Mouse (Mus musculus) forebrain, postnatal 0 days (tissue): Measurements from ENCODE around the gene Rab22a. TPM values are rescaled to one million over a fixed set of nuclear protein-coding genes. Genes with fewer than 3 reads are reported as not detected.

ENCODE experiments used
- ATAC-seq: fragments of 200-750 bp; cut with Nextera tagmentation; 2 replicates; pipeline ENCODE4 v1.8.0; 2017; ENCODE audit warnings: mild to moderate bottlenecking, moderate library complexity
- DNase-seq: peaks from one replicate; pipeline ENCODE4 v3.0.0-alpha.2; 2015
- H3K27ac ChIP-seq: fragments of 300-500 bp; sonication (generic); 2 replicates; pipeline ENCODE4 v1.5.1; 2014; ENCODE audit warnings: low read depth, mild to moderate bottlenecking, antibody characterized with exemption, low read length, moderate library complexity, mixed read lengths
- H3K27me3 ChIP-seq: fragments of 300-500 bp; sonication (generic); 2 replicates; pipeline ENCODE4 v1.6.1; 2014; ENCODE audit warnings: mild to moderate bottlenecking, low read length, mixed read lengths; ENCODE audit not compliant: insufficient read depth
- H3K36me3 ChIP-seq: fragments of 300-500 bp; sonication (generic); 2 replicates; pipeline ENCODE4 v1.6.1; 2014; ENCODE audit warnings: mild to moderate bottlenecking, moderate library complexity; ENCODE audit not compliant: insufficient read depth
- H3K4me1 ChIP-seq: fragments of 300-500 bp; sonication (generic); 2 replicates; pipeline ENCODE4 v1.6.1; 2014; ENCODE audit warnings: antibody characterized with exemption; ENCODE audit not compliant: insufficient read depth
- H3K4me2 ChIP-seq: fragments of 300-500 bp; sonication (generic); 2 replicates; pipeline ENCODE4 v1.6.1; 2014; ENCODE audit warnings: low read depth, mild to moderate bottlenecking, moderate library complexity
- H3K4me3 ChIP-seq: fragments of 300-500 bp; sonication (generic); 2 replicates; pipeline ENCODE4 v1.5.1; 2014; ENCODE audit warnings: low read depth, low read length, mixed read lengths
- H3K9ac ChIP-seq: fragments of 300-500 bp; sonication (generic); 2 replicates; pipeline ENCODE4 v1.6.1; 2014; ENCODE audit warnings: mild to moderate bottlenecking
- H3K9me3 ChIP-seq: fragments of 300-500 bp; sonication (generic); 2 replicates; pipeline ENCODE4 v1.6.1; 2016; ENCODE audit warnings: low read length
- CTCF ChIP-seq: sonication (generic); IDR thresholded peaks from 2 replicates; pipeline ENCODE4 v1.5.1; 2016; ENCODE audit warnings: antibody characterized with exemption, control low read depth, low read depth
- WGBS: fragments of 180-500 bp; shearing (Covaris S2); extraction: QIAGEN DNeasy Blood & Tissue Kit; methylation state at CpG from one replicate; pipeline ENCODE4 v1.1.7; 2014; 5-methylcytosine and 5-hydroxymethylcytosine counted together
- polyA plus RNA-seq: library from polyadenylated mRNA; unstranded; fragments of >200 nt; fragmentation: Nextera tagmentation; extraction: Ambion mirVana; gene quantifications from 2 replicates; pipeline ENCODE4 v1.2.1, GENCODE M21; 2015
- total RNA-seq: library from RNA; depleted of rRNA; stranded (reverse); fragments of >200 nt; gene quantifications from 2 replicates; pipeline ENCODE4 v1.2.3, GENCODE M21; 2014

Rab22a gene
- total and polyA plus RNA-seq, 2 experiments from 2014 or later, result 23.0 to 37.0 TPM

DNA sequence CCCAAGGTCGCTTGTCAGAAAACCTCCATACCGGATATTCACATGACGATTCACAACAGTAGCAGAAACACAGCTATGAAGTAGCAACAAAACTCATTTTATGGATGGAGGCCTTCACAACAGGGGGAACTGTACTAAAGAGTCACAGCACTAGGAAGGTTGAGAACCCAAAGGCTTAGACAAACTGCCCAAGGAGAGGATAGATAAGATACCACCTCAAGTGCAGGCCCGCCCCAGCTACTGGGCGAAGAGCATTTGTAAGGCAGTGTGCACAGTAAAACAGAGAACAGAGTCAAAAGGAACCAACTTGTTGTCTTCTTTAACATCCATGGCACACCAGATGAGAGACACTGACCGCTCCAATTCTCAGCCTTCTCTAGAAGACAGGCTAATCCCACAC, 1.8 kb upstream of the Rab22a start:
- Histone ChIP-seq H3K4me2 (no peak overlapping the region), H3K4me3 (no peak overlapping the region), H3K9ac (no peak overlapping the region), H3K9me3 (no peaks in the 10 kb centered on the region), H3K4me1 (peaks cover 10% of the 10 kb centered on the region; the same call in 1 of the 2 replicates), H3K27ac (no peak overlapping the region), H3K36me3 (no peaks in the 10 kb centered on the region), H3K27me3 (no peaks in the 10 kb centered on the region)
- WGBS, result 94% methylated on average over 6 of the region's 6 CpGs
- TF ChIP-seq CTCF, result no peak
- DNase-seq (no peak), ATAC-seq (no peak)

GRCm38 (mm10) chr2:173658517-173658916, 1.0 kb upstream of the Rab22a start:
- DNase-seq (no peak), ATAC-seq (no peak)
- 92% methylated on average over 4 of the region's 4 CpGs for WGBS
- Histone ChIP-seq H3K9ac (no peak overlapping the region), H3K4me1 (peaks cover 10% of the 10 kb centered on the region; the same call in 1 of the 2 replicates), H3K4me2 (peak overlapping the region; percentile 63), H3K4me3 (peak overlapping the region; percentile 69), H3K36me3 (no peaks in the 10 kb centered on the region), H3K9me3 (no peaks in the 10 kb centered on the region), H3K27ac (no peak overlapping the region), H3K27me3 (no peaks in the 10 kb centered on the region)
- TF ChIP-seq CTCF, result no peak

GRCm38 (mm10) chr2:173659926-173660684, 545 bp downstream of the Rab22a start:
- TF ChIP-seq CTCF, result no peak
- H3K36me3 ChIP-seq, result no peaks in the 10 kb centered on the region
- peak overlapping the region; percentile 69 for H3K4me3 ChIP-seq
- no peaks in the 10 kb centered on the region for H3K27me3 ChIP-seq
- no peaks in the 10 kb centered on the region for H3K9me3 ChIP-seq
- H3K9ac ChIP-seq, result peak overlapping the region; percentile 62
- peak overlapping the region; percentile 72 for H3K4me2 ChIP-seq
- H3K4me1 ChIP-seq, result peaks cover 10% of the 10 kb centered on the region; the same call in 1 of the 2 replicates
- H3K27ac ChIP-seq, result no peak overlapping the region
- ATAC-seq (peak; percentile 46), DNase-seq (no peak)
- 2% methylated on average over 47 of the region's 52 CpGs for WGBS

DNA sequence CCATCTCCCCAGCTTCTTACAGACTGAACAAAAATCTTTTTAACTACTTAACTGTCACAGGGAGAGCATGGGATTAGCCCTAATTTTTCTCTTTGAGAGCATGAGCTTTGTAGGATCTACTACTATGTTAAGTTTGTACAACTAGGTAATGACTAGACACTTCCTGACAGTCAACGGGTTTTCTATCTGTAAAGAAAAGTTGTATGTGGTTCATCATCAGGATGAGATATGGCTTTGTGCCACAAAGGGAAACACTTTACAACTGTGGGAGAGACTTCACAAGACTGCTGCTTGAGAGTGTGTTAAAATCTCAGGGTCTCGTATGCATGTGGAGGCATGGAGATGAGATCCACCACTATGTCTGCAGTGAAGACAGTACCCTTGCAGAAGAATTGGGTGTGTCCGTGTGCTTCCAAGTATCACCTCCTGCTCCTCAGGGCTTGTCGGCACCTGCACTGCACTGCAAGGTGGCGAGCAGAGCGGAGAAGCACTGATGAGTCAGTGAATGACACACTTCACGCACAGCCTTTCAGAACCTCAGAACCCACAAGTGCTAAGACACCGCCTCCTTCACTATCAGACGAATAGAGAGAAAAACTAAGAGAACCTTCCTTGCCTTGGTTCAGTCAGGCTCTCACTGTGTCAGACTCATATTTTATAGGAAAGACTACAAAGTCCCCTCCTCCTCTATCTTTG, 2.8 kb downstream of the Rab22a start:
- DNase-seq (no peak), ATAC-seq (no peak)
- Histone ChIP-seq H3K9me3 (no peaks in the 10 kb centered on the region), H3K4me2 (no peak overlapping the region), H3K27ac (no peak overlapping the region), H3K9ac (no peak overlapping the region), H3K36me3 (no peaks in the 10 kb centered on the region), H3K4me3 (no peak overlapping the region), H3K27me3 (no peaks in the 10 kb centered on the region), H3K4me1 (peaks cover 10% of the 10 kb centered on the region; the same call in 1 of the 2 replicates)
- TF ChIP-seq CTCF, result no peak
- 95% methylated on average over 9 of the region's 9 CpGs for whole genome bisulfite sequencing

DNA sequence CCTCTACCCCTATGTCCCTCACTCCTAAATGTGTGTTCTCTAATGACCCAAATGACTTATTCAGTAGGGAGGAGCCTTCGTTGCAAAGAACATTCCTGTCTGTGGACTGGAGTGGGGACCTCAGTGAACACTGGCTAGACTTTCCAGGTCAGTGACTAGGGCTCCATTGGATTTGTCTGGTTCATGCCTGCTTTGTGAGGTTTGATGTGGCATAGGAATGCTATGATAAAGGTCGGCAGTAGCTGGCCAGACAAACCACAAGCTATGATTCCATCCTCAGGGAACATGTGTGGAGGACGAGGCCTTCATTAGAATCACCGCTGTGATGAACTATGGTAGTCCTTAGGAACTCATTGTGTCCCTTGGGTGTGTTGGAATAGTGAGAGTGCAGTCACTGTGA, 5.2 kb downstream of the Rab22a start:
- Histone ChIP-seq H3K36me3 (no peaks in the 10 kb centered on the region), H3K27me3 (no peaks in the 10 kb centered on the region), H3K4me1 (peaks cover 10% of the 10 kb centered on the region; the same call in 1 of the 2 replicates), H3K4me3 (no peak overlapping the region), H3K27ac (no peak overlapping the region), H3K9ac (no peak overlapping the region), H3K9me3 (no peaks in the 10 kb centered on the region), H3K4me2 (no peak overlapping the region)
- ATAC-seq, result no peak
- TF ChIP-seq CTCF, result no peak
- 90% methylated on average over 4 of the region's 4 CpGs for WGBS
- DNase-seq, result no peak

- no peak overlapping the region for H3K4me3 ChIP-seq
- peaks cover 9% of the 10 kb centered on the region; the same call in 1 of the 2 replicates for H3K4me1 ChIP-seq
- no peak overlapping the region for H3K9ac ChIP-seq
- no peak for ATAC-seq
- H3K36me3 ChIP-seq, result no peaks in the 10 kb centered on the region
- WGBS, result 88% methylated on average over 2 of the region's 2 CpGs
- DNase-seq, result no peak
- no peaks in the 10 kb centered on the region for H3K27me3 ChIP-seq
- TF ChIP-seq CTCF, result no peak
- no peak overlapping the region for H3K27ac ChIP-seq
- H3K4me2 ChIP-seq, result no peak overlapping the region
- no peaks in the 10 kb centered on the region for H3K9me3 ChIP-seq
Observed at GRCm38 (mm10) chr2:173665271-173665670, 5.7 kb downstream of the Rab22a start.

- H3K4me3 ChIP-seq, result no peak overlapping the region
- no peak overlapping the region for H3K4me2 ChIP-seq
- 91% methylated on average over 3 of the region's 3 CpGs for WGBS
- no peaks in the 10 kb centered on the region for H3K9me3 ChIP-seq
- TF ChIP-seq CTCF, result no peak
- H3K36me3 ChIP-seq, result no peaks in the 10 kb centered on the region
- H3K27ac ChIP-seq, result no peak overlapping the region
- no peak for ATAC-seq
- H3K4me1 ChIP-seq, result 0 out of 2 replicates have a peak, but pooled peaks cover under 1% of the 10 kb centered on the region
- H3K27me3 ChIP-seq, result no peaks in the 10 kb centered on the region
- DNase-seq, result no peak
- H3K9ac ChIP-seq, result no peak overlapping the region
Observed at GRCm38 (mm10) chr2:173666876-173667275, 7.3 kb downstream of the Rab22a start.
